Mouse (Mus musculus) lung, embryonic 14.5 days (tissue): ENCODE results near the gene Steap3. TPM values are rescaled to one million over a fixed set of nuclear protein-coding genes. Genes with fewer than 3 reads are reported as not detected.

ENCODE experiments used
- ATAC-seq: fragments of 200-750 bp; cut with Nextera tagmentation; 2 replicates; pipeline ENCODE4 v1.8.0; 2017; ENCODE audit warnings: mild to moderate bottlenecking, moderate TSS enrichment, moderate library complexity; ENCODE audit not compliant: insufficient read depth
- DNase-seq: peaks from one replicate; pipeline ENCODE4 v3.0.0-alpha.2; 2015
- H3K27ac ChIP-seq: fragments of 300-500 bp; sonication (generic); 2 replicates; pipeline ENCODE4 v1.5.1; 2014; ENCODE audit warnings: low read depth, mild to moderate bottlenecking, moderate library complexity
- H3K27me3 ChIP-seq: fragments of 300-500 bp; sonication (generic); 2 replicates; pipeline ENCODE4 v1.6.1; 2014; ENCODE audit warnings: low read length, control low read depth; ENCODE audit not compliant: insufficient read depth
- H3K36me3 ChIP-seq: fragments of 300-500 bp; sonication (generic); 2 replicates; pipeline ENCODE4 v1.6.1; 2014; ENCODE audit warnings: control low read depth; ENCODE audit not compliant: insufficient read depth
- H3K4me1 ChIP-seq: fragments of 300-500 bp; sonication (generic); 2 replicates; pipeline ENCODE4 v1.6.1; 2014; ENCODE audit warnings: antibody characterized with exemption, control low read depth; ENCODE audit not compliant: insufficient read depth
- H3K4me2 ChIP-seq: fragments of 300-500 bp; sonication (generic); 2 replicates; pipeline ENCODE4 v1.6.1; 2014; ENCODE audit warnings: mild to moderate bottlenecking
- H3K4me3 ChIP-seq: fragments of 300-500 bp; sonication (generic); 2 replicates; pipeline ENCODE4 v1.5.1; 2014; ENCODE audit warnings: low read depth, low read length
- H3K9ac ChIP-seq: fragments of 300-500 bp; sonication (generic); 2 replicates; pipeline ENCODE4 v1.6.1; 2014
- H3K9me3 ChIP-seq: fragments of 300-500 bp; sonication (generic); 2 replicates; pipeline ENCODE4 v1.6.1; 2016; ENCODE audit warnings: low read depth, low read length, control low read depth
- CTCF ChIP-seq: IDR thresholded peaks from 2 replicates; pipeline ENCODE4 v1.5.1; 2016; ENCODE audit warnings: antibody characterized with exemption, low read depth
- WGBS: fragments of 180-500 bp; shearing (Covaris S2); extraction: QIAGEN DNeasy Blood & Tissue Kit; methylation state at CpG from one replicate; pipeline ENCODE4 v1.1.7; 2014; 5-methylcytosine and 5-hydroxymethylcytosine counted together
- polyA plus RNA-seq: library from polyadenylated mRNA; unstranded; fragments of >200 nt; fragmentation: Nextera tagmentation; extraction: Ambion mirVana; gene quantifications from 2 replicates; pipeline ENCODE4 v1.2.1, GENCODE M21; 2014

Steap3 gene
- polyA plus RNA-seq, 1 experiment from 2014 or later: 2.9 TPM

DNA sequence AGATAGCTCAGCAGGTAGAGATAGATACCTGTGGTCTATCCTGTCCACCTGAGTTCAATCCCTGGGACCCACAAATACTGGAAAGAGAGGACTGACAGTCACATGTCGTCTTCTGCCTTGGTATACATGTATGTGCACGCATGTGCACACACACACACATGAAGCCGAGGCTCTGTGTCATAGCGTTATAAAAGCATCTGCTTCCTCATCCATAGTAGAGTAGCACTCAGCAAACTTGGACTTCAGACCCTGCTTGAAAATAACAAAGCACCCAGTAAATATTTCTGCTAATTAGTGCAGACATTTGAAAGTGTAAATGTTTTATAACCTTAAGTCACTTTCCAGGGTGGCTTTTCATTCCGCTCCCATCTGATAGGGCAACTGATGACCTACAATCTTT, 111.0 kb downstream of the Steap3 start:
- Histone ChIP-seq H3K9me3 (no peaks in the 10 kb centered on the region), H3K4me3 (no peak overlapping the region), H3K27ac (no peak overlapping the region), H3K4me2 (no peak overlapping the region), H3K9ac (no peak overlapping the region), H3K36me3 (no peaks in the 10 kb centered on the region), H3K27me3 (no peaks in the 10 kb centered on the region), H3K4me1 (0 out of 2 replicates have a peak, but pooled peaks cover 5% of the 10 kb centered on the region)
- no peak for TF ChIP-seq CTCF
- 89% methylated on average over 5 of the region's 5 CpGs for WGBS
- no peak for DNase-seq
- no peak for ATAC-seq

- Histone ChIP-seq H3K9ac (no peak overlapping the region), H3K27ac (peak overlapping the region; percentile 6; the same call in 1 of the 2 replicates), H3K36me3 (no peaks in the 10 kb centered on the region), H3K27me3 (no peaks in the 10 kb centered on the region), H3K9me3 (no peaks in the 10 kb centered on the region), H3K4me3 (no peak overlapping the region), H3K4me1 (0 out of 2 replicates have a peak, but pooled peaks cover 5% of the 10 kb centered on the region), H3K4me2 (no peak overlapping the region)
- 45% methylated on average over 9 of the region's 9 CpGs for WGBS
- TF ChIP-seq CTCF: no peak
- DNase-seq (peak; percentile 84), ATAC-seq (peak; percentile 92)
Measured at GRCm38 (mm10) chr1:120158474-120159127, 113.9 kb downstream of the Steap3 start.

- 9% methylated on average over 1 of the region's 1 CpGs for WGBS
- no peak overlapping the region for H3K9ac ChIP-seq
- H3K9me3 ChIP-seq: no peaks in the 10 kb centered on the region
- no peak overlapping the region for H3K4me2 ChIP-seq
- peak; percentile 61 for DNase-seq
- H3K4me3 ChIP-seq: no peak overlapping the region
- no peaks in the 10 kb centered on the region for H3K36me3 ChIP-seq
- ATAC-seq: no peak
- peak; percentile 72 for TF ChIP-seq CTCF
- 0 out of 2 replicates have a peak, but pooled peaks cover 5% of the 10 kb centered on the region for H3K4me1 ChIP-seq
- no peak overlapping the region for H3K27ac ChIP-seq
- no peaks in the 10 kb centered on the region for H3K27me3 ChIP-seq
Measured at GRCm38 (mm10) chr1:120155325-120155724, 117.2 kb downstream of the Steap3 start.

DNA sequence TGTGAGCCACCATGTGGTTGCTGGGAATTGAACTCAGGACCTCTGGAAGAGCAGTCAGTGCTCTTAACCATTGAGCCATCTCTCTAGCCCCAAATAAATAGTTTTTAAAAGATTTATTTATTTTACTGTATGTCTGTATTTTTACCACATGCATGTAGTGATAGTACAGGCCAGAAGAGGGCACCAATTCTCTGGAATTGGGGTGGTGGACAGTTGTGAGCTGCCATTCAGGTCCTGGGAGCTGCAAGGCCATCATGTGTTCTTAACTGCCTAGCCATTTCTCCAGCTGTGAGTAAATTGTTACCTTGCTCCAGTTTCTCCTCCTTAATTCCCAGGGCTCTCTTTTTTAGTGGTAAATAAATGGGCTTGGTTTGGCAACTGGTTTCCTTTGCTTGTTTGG, 118.3 kb downstream of the Steap3 start:
- Histone ChIP-seq H3K27ac (no peak overlapping the region), H3K4me1 (0 out of 2 replicates have a peak, but pooled peaks cover 5% of the 10 kb centered on the region), H3K27me3 (no peaks in the 10 kb centered on the region), H3K4me2 (no peak overlapping the region), H3K9me3 (no peaks in the 10 kb centered on the region), H3K9ac (no peak overlapping the region), H3K4me3 (no peak overlapping the region), H3K36me3 (no peaks in the 10 kb centered on the region)
- ATAC-seq (no peak), DNase-seq (peak; percentile 76)
- peak; percentile 72 for TF ChIP-seq CTCF

DNA sequence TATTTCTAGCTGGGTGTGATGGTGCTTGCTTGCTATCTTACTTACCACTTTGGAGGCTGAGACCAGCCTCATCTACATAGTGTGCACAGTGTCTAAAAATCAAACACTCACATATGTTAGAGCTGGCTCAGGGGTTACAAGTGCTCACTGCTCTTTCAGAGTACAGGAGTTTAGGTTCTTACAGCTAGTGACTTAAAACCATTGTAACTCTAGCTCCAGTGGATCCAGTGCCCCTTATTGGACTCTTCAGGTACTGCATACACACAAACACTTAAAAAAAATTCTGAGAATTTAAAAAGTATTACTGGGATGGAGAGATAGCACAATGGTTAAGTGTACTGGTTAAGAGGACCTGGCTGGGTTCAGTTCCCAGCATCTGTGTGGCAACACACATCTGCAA, 125.5 kb downstream of the Steap3 start:
- Histone ChIP-seq H3K36me3 (no peaks in the 10 kb centered on the region), H3K27ac (no peak overlapping the region), H3K9ac (no peak overlapping the region), H3K4me2 (no peak overlapping the region), H3K4me3 (no peak overlapping the region), H3K27me3 (no peaks in the 10 kb centered on the region), H3K4me1 (no peaks in the 10 kb centered on the region), H3K9me3 (no peaks in the 10 kb centered on the region)
- ATAC-seq (no peak), DNase-seq (peak; percentile 24)
- TF ChIP-seq CTCF: peak; percentile 40; the same call in 1 of the 2 replicates

DNA sequence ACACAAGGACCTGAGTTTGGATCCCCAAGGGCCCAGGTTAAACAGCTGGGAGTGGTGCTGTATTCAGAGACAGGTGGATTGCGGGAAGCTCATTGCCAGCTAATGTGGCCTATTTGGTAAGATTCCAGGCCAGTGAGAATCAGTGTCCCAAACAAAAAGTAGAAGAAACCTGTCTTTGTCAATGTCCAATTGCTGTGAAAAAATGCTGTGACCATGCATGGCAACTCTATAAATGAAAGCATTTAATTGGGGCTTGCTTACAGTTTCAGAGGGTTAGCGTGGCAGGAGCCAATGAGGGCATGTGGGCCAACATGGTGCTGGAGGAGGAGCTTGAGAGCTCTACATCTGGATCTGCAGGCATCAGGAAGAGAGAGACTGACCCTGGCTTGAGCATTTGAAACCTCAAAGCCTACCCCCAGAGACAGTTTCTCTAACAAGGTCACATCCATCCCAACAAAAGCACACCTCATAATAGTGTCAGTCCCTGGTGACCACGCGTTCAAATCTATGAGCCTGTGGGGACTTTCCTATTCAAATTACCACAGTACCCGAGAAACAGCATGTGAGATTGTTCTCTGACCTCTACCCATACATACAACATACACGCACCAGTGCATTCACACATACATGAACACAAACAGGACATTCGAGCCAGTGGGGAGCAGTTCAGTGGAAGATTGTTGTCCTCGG, 126.8 kb downstream of the Steap3 start:
- Histone ChIP-seq H3K4me3 (no peak overlapping the region), H3K27me3 (no peaks in the 10 kb centered on the region), H3K4me2 (no peak overlapping the region), H3K9me3 (no peaks in the 10 kb centered on the region), H3K4me1 (no peaks in the 10 kb centered on the region), H3K9ac (no peak overlapping the region), H3K36me3 (no peaks in the 10 kb centered on the region), H3K27ac (no peak overlapping the region)
- ATAC-seq: no peak
- 85% methylated on average over 8 of the region's 8 CpGs for WGBS
- no peak for TF ChIP-seq CTCF
- DNase-seq: no peak

DNA sequence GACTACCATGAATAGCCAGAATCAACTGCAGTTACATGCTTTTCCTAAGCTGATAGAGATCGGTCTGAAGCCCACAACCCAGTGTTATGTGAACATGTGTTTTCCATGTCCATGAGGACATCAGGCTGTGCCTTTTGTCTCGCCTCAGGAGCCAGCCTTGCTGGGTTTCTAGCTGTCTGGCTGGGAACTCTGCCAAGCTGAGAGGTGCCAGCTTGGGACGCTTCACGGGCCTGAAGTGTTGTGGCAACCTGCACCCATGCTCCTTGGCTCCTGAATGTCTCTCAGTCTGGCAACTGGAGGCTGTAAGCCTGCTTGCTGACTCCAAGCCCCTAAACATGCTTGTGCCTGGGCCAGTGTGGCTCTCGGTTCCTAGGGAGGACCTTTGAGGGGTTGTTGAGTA, 130.0 kb downstream of the Steap3 start:
- H3K36me3 ChIP-seq: no peaks in the 10 kb centered on the region
- ATAC-seq: no peak
- H3K4me1 ChIP-seq: no peaks in the 10 kb centered on the region
- H3K27ac ChIP-seq: no peak overlapping the region
- DNase-seq: no peak
- TF ChIP-seq CTCF: no peak
- H3K9me3 ChIP-seq: no peaks in the 10 kb centered on the region
- no peak overlapping the region for H3K4me3 ChIP-seq
- no peak overlapping the region for H3K9ac ChIP-seq
- WGBS: 70% methylated on average over 5 of the region's 5 CpGs
- no peak overlapping the region for H3K4me2 ChIP-seq
- no peaks in the 10 kb centered on the region for H3K27me3 ChIP-seq

Other genes starting within 250 kb of the Steap3 start
- 7.4 and 8.0 TPM in 2 replicates for gene Tmem37, start 198.6 kb downstream of the Steap3 start, polyA plus RNA-seq
- 421 and 445 TPM in 2 replicates for gene Dbi, start 151.6 kb downstream of the Steap3 start, polyA plus RNA-seq
- gene 3110009E18Rik, start 151.5 kb downstream of the Steap3 start, polyA plus RNA-seq: 15.4 and 17.2 TPM in 2 replicates
- 0.12 and 0.20 TPM in 2 replicates for gene C1ql2, start 67.9 kb upstream of the Steap3 start, polyA plus RNA-seq
- gene Marco, start 232.3 kb upstream of the Steap3 start, polyA plus RNA-seq: 0.09 TPM in 1 of 2 replicates, not detected in the other